Mouse (Mus musculus) lung, embryonic 14.5 days (tissue): ENCODE results near the gene Zfp511. TPM values are rescaled to one million over a fixed set of nuclear protein-coding genes. Genes with fewer than 3 reads are reported as not detected.

ENCODE experiments used
- ATAC-seq: fragments of 200-750 bp; cut with Nextera tagmentation; 2 replicates; pipeline ENCODE4 v1.8.0; 2017; ENCODE audit warnings: mild to moderate bottlenecking, moderate TSS enrichment, moderate library complexity; ENCODE audit not compliant: insufficient read depth
- DNase-seq: peaks from one replicate; pipeline ENCODE4 v3.0.0-alpha.2; 2015
- H3K27ac ChIP-seq: fragments of 300-500 bp; sonication (generic); 2 replicates; pipeline ENCODE4 v1.5.1; 2014; ENCODE audit warnings: low read depth, mild to moderate bottlenecking, moderate library complexity
- H3K27me3 ChIP-seq: fragments of 300-500 bp; sonication (generic); 2 replicates; pipeline ENCODE4 v1.6.1; 2014; ENCODE audit warnings: low read length, control low read depth; ENCODE audit not compliant: insufficient read depth
- H3K36me3 ChIP-seq: fragments of 300-500 bp; sonication (generic); 2 replicates; pipeline ENCODE4 v1.6.1; 2014; ENCODE audit warnings: control low read depth; ENCODE audit not compliant: insufficient read depth
- H3K4me1 ChIP-seq: fragments of 300-500 bp; sonication (generic); 2 replicates; pipeline ENCODE4 v1.6.1; 2014; ENCODE audit warnings: antibody characterized with exemption, control low read depth; ENCODE audit not compliant: insufficient read depth
- H3K4me2 ChIP-seq: fragments of 300-500 bp; sonication (generic); 2 replicates; pipeline ENCODE4 v1.6.1; 2014; ENCODE audit warnings: mild to moderate bottlenecking
- H3K4me3 ChIP-seq: fragments of 300-500 bp; sonication (generic); 2 replicates; pipeline ENCODE4 v1.5.1; 2014; ENCODE audit warnings: low read depth, low read length
- H3K9ac ChIP-seq: fragments of 300-500 bp; sonication (generic); 2 replicates; pipeline ENCODE4 v1.6.1; 2014
- H3K9me3 ChIP-seq: fragments of 300-500 bp; sonication (generic); 2 replicates; pipeline ENCODE4 v1.6.1; 2016; ENCODE audit warnings: low read depth, low read length, control low read depth
- CTCF ChIP-seq: IDR thresholded peaks from 2 replicates; pipeline ENCODE4 v1.5.1; 2016; ENCODE audit warnings: antibody characterized with exemption, low read depth
- WGBS: fragments of 180-500 bp; shearing (Covaris S2); extraction: QIAGEN DNeasy Blood & Tissue Kit; methylation state at CpG from one replicate; pipeline ENCODE4 v1.1.7; 2014; 5-methylcytosine and 5-hydroxymethylcytosine counted together
- microRNA-seq: library from miRNA; unstranded; fragments of <30 nt; microRNA quantifications from one replicate; pipeline ENCODE4, GENCODE M21; 2016; ENCODE audit warnings: borderline number of aligned reads
- polyA plus RNA-seq: library from polyadenylated mRNA; unstranded; fragments of >200 nt; fragmentation: Nextera tagmentation; extraction: Ambion mirVana; gene quantifications from 2 replicates; pipeline ENCODE4 v1.2.1, GENCODE M21; 2014

Zfp511 gene
- polyA plus RNA-seq, 1 experiment from 2014 or later, result 39.5 TPM

DNA sequence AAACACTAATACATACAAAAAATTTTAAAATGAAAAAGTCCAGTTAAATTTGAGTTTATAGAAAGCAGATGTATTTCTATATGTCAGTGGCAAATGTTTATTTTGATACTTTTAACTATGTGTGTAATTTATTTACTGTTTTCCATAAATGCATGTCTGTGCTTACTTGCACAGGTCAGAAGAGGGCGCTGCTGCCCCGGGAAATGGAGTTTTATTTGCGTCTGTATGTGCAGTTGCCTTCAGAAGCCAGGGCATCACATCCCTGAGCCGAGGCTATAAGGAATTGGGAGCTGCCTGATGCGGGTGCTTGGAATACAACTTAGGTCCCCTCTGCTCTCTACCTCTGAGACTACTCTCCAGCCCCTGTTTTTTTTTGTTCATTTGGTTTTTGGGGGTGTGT, 42.5 kb downstream of the Zfp511 start:
- H3K4me1 ChIP-seq, result no peaks in the 10 kb centered on the region
- peak; percentile 77 for TF ChIP-seq CTCF
- H3K27me3 ChIP-seq, result peaks cover 26% of the 10 kb centered on the region
- ATAC-seq, result 0 out of 2 replicates have a peak, but pooled peaks have one; percentile 1
- no peak overlapping the region for H3K27ac ChIP-seq
- no peaks in the 10 kb centered on the region for H3K9me3 ChIP-seq
- no peak overlapping the region for H3K4me3 ChIP-seq
- DNase-seq, result peak; percentile 86
- no peak overlapping the region for H3K4me2 ChIP-seq
- no peaks in the 10 kb centered on the region for H3K36me3 ChIP-seq
- no peak overlapping the region for H3K9ac ChIP-seq
- 8% methylated on average over 5 of the region's 5 CpGs for WGBS

DNA sequence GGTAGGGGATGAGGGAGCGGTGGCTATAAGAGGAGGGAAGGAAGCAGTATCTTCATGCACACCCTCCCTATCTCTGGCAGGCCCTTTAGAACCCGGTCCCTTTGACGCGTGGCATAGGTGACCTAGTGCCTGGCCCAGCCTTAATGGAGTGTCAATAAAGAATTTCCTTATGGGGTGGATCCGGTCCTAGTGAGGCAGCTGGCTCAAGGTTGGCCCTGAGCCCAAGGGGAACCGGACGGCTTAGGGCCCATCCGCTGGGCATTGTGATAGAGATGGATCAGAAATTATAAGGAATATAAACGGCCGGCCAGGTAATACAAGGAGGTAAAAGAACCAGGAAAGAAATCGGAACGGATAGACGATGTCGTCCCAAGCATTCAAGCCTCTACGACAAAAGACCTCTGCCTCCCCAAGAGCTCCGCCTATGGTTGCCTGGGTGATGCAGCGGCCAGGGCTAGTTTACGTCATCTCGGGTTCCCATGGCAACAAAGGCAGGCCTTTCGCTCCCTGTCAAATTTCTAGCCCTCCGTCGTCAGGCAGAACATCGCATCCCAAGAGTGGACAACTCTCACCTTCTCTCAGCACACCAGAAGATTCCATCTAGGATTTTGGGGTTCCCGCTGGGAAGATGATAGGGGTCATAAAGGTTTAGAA, 44.4 kb downstream of the Zfp511 start:
- peak; percentile 86 for ATAC-seq

GRCm38 (mm10) chr7:140081408-140082241, 45.4 kb downstream of the Zfp511 start:
- H3K9me3 ChIP-seq, result no peaks in the 10 kb centered on the region
- H3K27ac ChIP-seq, result no peak overlapping the region
- H3K36me3 ChIP-seq, result no peaks in the 10 kb centered on the region
- no peak overlapping the region for H3K9ac ChIP-seq
- WGBS, result 16% methylated on average over 20 of the region's 20 CpGs
- no peaks in the 10 kb centered on the region for H3K4me1 ChIP-seq
- no peak for TF ChIP-seq CTCF
- no peak overlapping the region for H3K4me2 ChIP-seq
- no peak for DNase-seq
- ATAC-seq, result peak; percentile 10; the same call in 1 of the 2 replicates
- no peak overlapping the region for H3K4me3 ChIP-seq
- H3K27me3 ChIP-seq, result peaks cover 26% of the 10 kb centered on the region

More for the DNA sequence above, 44.4 kb downstream of the Zfp511 start:
- Histone ChIP-seq H3K36me3 (no peaks in the 10 kb centered on the region), H3K4me3 (peak overlapping the region; percentile 24), H3K9me3 (no peaks in the 10 kb centered on the region), H3K27me3 (peaks cover 26% of the 10 kb centered on the region), H3K9ac (no peak overlapping the region), H3K4me2 (peak overlapping the region; percentile 54), H3K4me1 (no peaks in the 10 kb centered on the region), H3K27ac (no peak overlapping the region)
- 3% methylated on average over 24 of the region's 24 CpGs for WGBS
- peak; percentile 91 for DNase-seq
- TF ChIP-seq CTCF, result 0 out of 2 replicates have a peak, but pooled peaks have one; percentile 18

- H3K4me1 ChIP-seq, result no peaks in the 10 kb centered on the region
- peaks cover 26% of the 10 kb centered on the region for H3K27me3 ChIP-seq
- TF ChIP-seq CTCF, result peak; percentile 69
- ATAC-seq (peak; percentile 29; the same call in 1 of the 2 replicates), DNase-seq (peak; percentile 59)
- no peak within 1 kb of the TSS for H3K27ac ChIP-seq
- no peak within 1 kb of the TSS for H3K4me3 ChIP-seq
- H3K9me3 ChIP-seq, result no peaks in the 10 kb centered on the region
- no peak within 1 kb of the TSS for H3K4me2 ChIP-seq
- 5% methylated on average over 18 of the region's 18 CpGs for WGBS
- H3K36me3 ChIP-seq, result no peaks in the 10 kb centered on the region
- no peak within 1 kb of the TSS for H3K9ac ChIP-seq
Measured at GRCm38 (mm10) chr7:140082242-140082678, 46.1 kb downstream of the Zfp511 start, which contains the start of gene Caly. Gene Caly, minus strand, starts transcription at chr7:140082548.

Small RNAs within 50 kb of the gene (microRNA-seq; reads per million reads assigned to microRNA genes)
- gene Mir7062, result not detected

Other genes with a start within 250 kb of the Zfp511 start
- gene Adgra1, start 202.2 kb upstream of the Zfp511 start, polyA plus RNA-seq, result not detected in 2 replicates
- gene Kndc1, start 141.7 kb upstream of the Zfp511 start, polyA plus RNA-seq, result 0.45 and 0.53 TPM in 2 replicates
- gene Utf1, start 92.6 kb upstream of the Zfp511 start, polyA plus RNA-seq, result 0.14 TPM in 1 of 2 replicates, not detected in the other
- gene 6430531B16Rik, start 57.6 kb upstream of the Zfp511 start, polyA plus RNA-seq, result 0.30 and 0.37 TPM in 2 replicates
- gene Adam8, start 43.8 kb upstream of the Zfp511 start, polyA plus RNA-seq, result 1.7 and 2.0 TPM in 2 replicates
- gene Tubgcp2, start 278 bp downstream of the Zfp511 start, polyA plus RNA-seq, result 63.0 and 65.8 TPM in 2 replicates
- not detected in 2 replicates for gene Msx3, start 12.7 kb downstream of the Zfp511 start, polyA plus RNA-seq
- gene Caly, start 46.2 kb downstream of the Zfp511 start, polyA plus RNA-seq, result 0.46 TPM in 1 of 2 replicates, not detected in the other
- 0.43 TPM in 1 of 2 replicates, not detected in the other for gene Prap1, start 57.0 kb downstream of the Zfp511 start, polyA plus RNA-seq
- 10.5 and 16.5 TPM in 2 replicates for gene Fuom, start 66.0 kb downstream of the Zfp511 start, polyA plus RNA-seq
- gene Paox, start 79.4 kb downstream of the Zfp511 start, polyA plus RNA-seq, result 21.3 and 24.8 TPM in 2 replicates
- 148 and 164 TPM in 2 replicates for gene Echs1, start 80.1 kb downstream of the Zfp511 start, polyA plus RNA-seq
- 24.8 and 28.4 TPM in 2 replicates for gene Mtg1, start 101.2 kb downstream of the Zfp511 start, polyA plus RNA-seq
- gene Sprn, start 118.5 kb downstream of the Zfp511 start, polyA plus RNA-seq, result 0.12 and 0.20 TPM in 2 replicates
- gene Olfr522, start 128.4 kb downstream of the Zfp511 start, polyA plus RNA-seq, result not detected in 2 replicates
- gene Olfr523, start 136.8 kb downstream of the Zfp511 start, polyA plus RNA-seq, result not detected in 2 replicates
- gene Olfr524, start 169.6 kb downstream of the Zfp511 start, polyA plus RNA-seq, result not detected in 2 replicates
- gene Cd163l1, start 181.9 kb downstream of the Zfp511 start, polyA plus RNA-seq, result not detected in 2 replicates
- gene 5830411N06Rik, start 210.9 kb downstream of the Zfp511 start, polyA plus RNA-seq, result not detected in 2 replicates